ENCODE assay signal across 20 mouse cellular contexts in the genomic region with DNA sequence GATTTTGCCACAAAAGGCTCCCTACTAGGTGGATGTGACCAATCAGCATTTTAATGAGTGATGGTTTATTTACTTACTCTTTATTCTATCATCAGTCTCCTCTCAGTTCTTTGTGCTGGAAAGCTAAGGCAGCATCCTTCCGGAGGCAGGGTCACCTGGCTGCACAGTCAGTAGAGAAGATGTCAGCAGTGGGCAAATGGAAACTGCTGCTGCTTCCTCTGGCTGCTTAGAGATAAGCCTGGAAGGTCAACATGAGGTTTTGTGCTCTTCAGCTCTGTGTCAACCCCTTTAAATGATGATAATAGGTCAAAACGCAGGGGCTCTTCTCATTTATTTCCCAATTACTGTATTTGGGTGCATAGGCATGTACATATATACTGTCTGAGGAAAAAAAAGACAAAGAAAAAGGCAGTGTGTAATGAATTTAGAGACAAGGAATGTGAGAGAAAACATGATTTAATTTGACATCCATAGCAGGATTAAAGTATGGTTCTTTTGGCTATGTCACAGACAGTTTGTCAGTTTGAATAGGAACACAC.
A peak's percentile ranks its signal among the peaks of the same experiment; 100 is the strongest.
DNase-seq lines count a peak whose midpoint lies in the region; ATAC-seq and TF ChIP-seq lines count a peak whose summit lies in the region.
"Had no signal": no experiment of that assay in that cellular context is flagged by ENCODE, and none has a peak within 500 bp of the region (broad histone marks: within the 10 kb centered on the region; RNA-seq: fewer than 3 reads in every experiment).

No protein-coding gene starts in this region.

- no peak overlapping the region for H3K9ac ChIP-seq in midbrain, embryonic 11.5 days (ENCODE audit: low read length)
- H3K9ac ChIP-seq in midbrain, embryonic 15.5 days = no peak overlapping the region
- H3K9ac ChIP-seq: embryonic facial prominence, embryonic 12.5 days; heart, embryonic 15.5 days had no signal

- no peak overlapping the region for H3K27ac ChIP-seq in midbrain, embryonic 11.5 days (ENCODE audit: low read depth, low read length)
- no peak overlapping the region for H3K27ac ChIP-seq in midbrain, embryonic 10.5 days (replicated peaks)
- peak overlapping the region; percentile 4; the same call in 1 of the 2 replicates for H3K27ac ChIP-seq in midbrain, embryonic 15.5 days
- H3K27ac ChIP-seq: embryonic facial prominence, embryonic 12.5 days; heart, adult 2 months; heart, embryonic 15.5 days had no signal

- ATAC-seq in midbrain, embryonic 11.5 days (ENCODE audit: low FRiP score) = peak; percentile 70
- ATAC-seq in midbrain, embryonic 15.5 days (replicated peaks) = 0 out of 2 replicates have a peak, but pooled peaks have one; percentile 42
- ATAC-seq: activated CD4-positive, CD25-positive, alpha-beta regulatory T cell, adult 4 months; forebrain, embryonic 16.5 days; hindbrain, embryonic 16.5 days had no signal

- no peaks in the 10 kb centered on the region for H3K4me1 ChIP-seq in midbrain, embryonic 11.5 days (ENCODE audit: control insufficient read depth, insufficient read depth, low read length)
- peaks cover 3% of the 10 kb centered on the region; the same call in 1 of the 2 replicates for H3K4me1 ChIP-seq in midbrain, embryonic 10.5 days
- H3K4me1 ChIP-seq in midbrain, embryonic 15.5 days = 0 out of 2 replicates have a peak, but pooled peaks cover 2% of the 10 kb centered on the region
- H3K4me1 ChIP-seq: embryonic facial prominence, embryonic 12.5 days; heart, embryonic 15.5 days had no signal

- no peaks in the 10 kb centered on the region for H3K9me3 ChIP-seq in midbrain, embryonic 11.5 days (ENCODE audit: control insufficient read depth, low read length)
- no peaks in the 10 kb centered on the region for H3K9me3 ChIP-seq in midbrain, embryonic 10.5 days (replicated peaks)
- H3K9me3 ChIP-seq in midbrain, embryonic 15.5 days = no peaks in the 10 kb centered on the region
- H3K9me3 ChIP-seq: embryonic facial prominence, embryonic 12.5 days; heart, embryonic 15.5 days had no signal

- H3K4me2 ChIP-seq in midbrain, embryonic 11.5 days = no peak overlapping the region
- H3K4me2 ChIP-seq in midbrain, embryonic 15.5 days = no peak overlapping the region
- H3K4me2 ChIP-seq: embryonic facial prominence, embryonic 12.5 days; heart, embryonic 11.5 days; heart, embryonic 15.5 days had no signal

- 49% methylated on average over 2 of the region's 2 CpGs for WGBS in midbrain, embryonic 11.5 days
- WGBS in midbrain, embryonic 10.5 days = 56% methylated on average over 2 of the region's 2 CpGs
- WGBS in midbrain, embryonic 15.5 days = 29% methylated on average over 2 of the region's 2 CpGs

- no peak overlapping the region for H3K4me3 ChIP-seq in midbrain, embryonic 11.5 days (ENCODE audit: low read depth, low read length)
- H3K4me3 ChIP-seq in midbrain, embryonic 10.5 days = no peak overlapping the region
- H3K4me3 ChIP-seq in midbrain, embryonic 15.5 days = no peak overlapping the region
- H3K4me3 ChIP-seq: embryonic facial prominence, embryonic 12.5 days; heart, adult 2 months; heart, embryonic 15.5 days had no signal

- no peaks in the 10 kb centered on the region for H3K27me3 ChIP-seq in midbrain, embryonic 11.5 days (ENCODE audit: control insufficient read depth, insufficient read depth, low read length)
- no peaks in the 10 kb centered on the region for H3K27me3 ChIP-seq in midbrain, embryonic 10.5 days (ENCODE audit: low read depth, poor library complexity, severe bottlenecking)
- no peaks in the 10 kb centered on the region for H3K27me3 ChIP-seq in midbrain, embryonic 15.5 days (replicated peaks)
- H3K27me3 ChIP-seq: embryonic facial prominence, embryonic 12.5 days; heart, embryonic 15.5 days had no signal

- no peaks in the 10 kb centered on the region for H3K36me3 ChIP-seq in midbrain, embryonic 11.5 days (ENCODE audit: control insufficient read depth, insufficient read depth, low read length)
- no peaks in the 10 kb centered on the region for H3K36me3 ChIP-seq in midbrain, embryonic 10.5 days
- no peaks in the 10 kb centered on the region for H3K36me3 ChIP-seq in midbrain, embryonic 15.5 days (replicated peaks)
- H3K36me3 ChIP-seq: embryonic facial prominence, embryonic 12.5 days; heart, embryonic 15.5 days had no signal

- no peak for TF ChIP-seq POLR2A in brain, embryonic 14.5 days (IDR thresholded peaks at IDR 0.05; ENCODE audit: borderline replicate concordance, extremely low read depth, insufficient read depth, insufficient read length, poor library complexity, severe bottlenecking)

- no peak for TF ChIP-seq CTCF in brain, embryonic 14.5 days (IDR thresholded peaks at IDR 0.05; ENCODE audit: borderline replicate concordance, extremely low read depth, insufficient read depth, insufficient read length)

- DNase-seq in midbrain, embryonic 11.5 days (ENCODE audit: low spot score, missing footprints) = no peak
- no peak for DNase-seq in midbrain, embryonic 10.5 days (ENCODE audit: low spot score)
- DNase-seq in brain, embryonic 14.5 days (ENCODE audit: low read depth) = peak; percentile 43
- DNase-seq in layer of hippocampus, adult 18-20 months (ENCODE audit: low spot score in 2 of 2) = no peak
- DNase-seq in T-cell, adult 2 months (ENCODE audit: low spot score) = no peak
- DNase-seq in lung, postnatal 14 days = no peak
- DNase-seq: adrenal gland, postnatal 14 days; B cell, adult 2 months; cerebellum, adult 2 months; cerebellum, postnatal 10 days; gastrocnemius, postnatal 14 days; heart, adult 2 months; heart, postnatal 14 days had no signal
